Mouse (Mus musculus) spleen, adult 2 months (tissue): ENCODE results near the gene Fam71f1.

ENCODE experiments used
- CTCF ChIP-seq: fragments of 200-500 bp; IDR thresholded peaks from 2 replicates; pipeline ENCODE4 v1.5.1; 2011; ENCODE audit warnings: mild to moderate bottlenecking, inconsistent platforms; ENCODE audit not compliant: insufficient read depth, insufficient read length, insufficient replicate concordance; ENCODE audit errors: extremely low read depth
- POLR2A ChIP-seq: fragments of 200-500 bp; IDR thresholded peaks from 2 replicates; pipeline ENCODE4 v1.6.1; 2011; ENCODE audit warnings: low read depth, low read length, inconsistent platforms

- no peak for TF ChIP-seq POLR2A
- no peak for TF ChIP-seq CTCF
Measured at GRCm38 (mm10) chr6:29352816-29353215, 33.9 kb downstream of the Fam71f1 start.
